Mouse (Mus musculus): ENCODE measurements around the gene Fbxl18.

Gene Fbxl18

DNA sequence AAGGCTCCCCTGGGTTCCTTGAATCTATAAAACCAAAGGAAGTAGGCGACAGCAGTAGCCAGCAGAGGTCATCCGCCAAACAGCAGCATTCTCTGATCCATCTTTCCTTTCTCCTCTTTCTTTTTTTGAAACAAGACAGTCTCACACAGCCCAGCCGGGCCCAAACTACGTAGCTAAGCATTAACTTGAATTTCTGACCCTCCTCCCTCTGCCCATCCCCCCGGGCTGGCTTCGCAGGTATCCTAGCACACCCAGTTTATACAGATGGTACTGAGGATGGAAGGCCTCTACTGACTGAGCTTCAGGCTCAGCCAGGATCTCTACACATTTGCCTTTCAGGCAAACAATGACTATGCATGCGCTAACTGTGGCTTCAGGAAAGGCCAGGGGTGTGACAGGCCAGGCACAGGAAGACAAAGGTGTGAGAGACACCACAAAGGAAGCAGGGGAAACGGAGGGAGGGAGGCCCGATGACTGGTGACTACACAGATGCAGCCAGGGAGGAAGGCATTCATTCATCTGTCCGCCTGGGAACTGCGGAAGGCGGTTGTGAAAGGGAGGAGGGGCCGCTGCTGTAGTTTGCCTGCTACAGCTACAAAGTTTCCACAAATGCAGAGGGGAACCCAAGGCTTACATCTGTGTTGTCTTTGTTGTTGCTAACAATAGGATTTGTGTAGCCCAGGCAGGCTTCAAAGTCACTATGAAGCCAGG is 14.3 kb downstream of the Fbxl18 start:
- in situ Hi-C loops (cut with MboI; ENCODE audit: low pct_unique_long_range_greater_than_20kb in 1 of 2, low sequenced_read_pairs in 2 of 2, unreplicated experiment in 1 of 2), result loop anchor here in 1 of 2 experiments (5.0 kb wide), 1 partner anchor 51 kb away; no protein-coding TSS in a partner anchor

DNA sequence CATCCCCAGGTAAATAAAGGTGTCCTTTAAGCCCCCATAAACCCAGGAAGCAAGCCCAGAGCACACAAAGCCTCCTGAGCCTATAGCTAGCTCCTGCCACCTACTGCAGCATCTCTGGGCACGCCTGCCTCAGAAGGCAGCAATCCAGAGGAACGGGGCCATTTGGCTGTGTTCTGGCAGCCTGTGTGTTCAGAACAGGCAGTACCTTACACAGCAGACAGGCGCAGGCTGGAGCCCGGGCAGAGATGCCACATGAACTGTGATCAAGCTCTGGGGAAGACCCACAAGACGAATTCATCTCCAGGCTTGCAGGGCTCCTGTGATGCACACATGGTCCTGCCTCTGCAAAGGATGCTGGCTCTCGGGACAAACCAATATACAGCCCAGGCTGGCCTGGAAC is 15.0 kb downstream of the Fbxl18 start:
- in situ Hi-C loops (cut with MboI; ENCODE audit: low pct_unique_long_range_greater_than_20kb in 1 of 2, low sequenced_read_pairs in 2 of 2, unreplicated experiment in 1 of 2), result loop anchor here in 1 of 2 experiments (5.0 kb wide), 1 partner anchor 52 kb away; no protein-coding TSS in a partner anchor

DNA sequence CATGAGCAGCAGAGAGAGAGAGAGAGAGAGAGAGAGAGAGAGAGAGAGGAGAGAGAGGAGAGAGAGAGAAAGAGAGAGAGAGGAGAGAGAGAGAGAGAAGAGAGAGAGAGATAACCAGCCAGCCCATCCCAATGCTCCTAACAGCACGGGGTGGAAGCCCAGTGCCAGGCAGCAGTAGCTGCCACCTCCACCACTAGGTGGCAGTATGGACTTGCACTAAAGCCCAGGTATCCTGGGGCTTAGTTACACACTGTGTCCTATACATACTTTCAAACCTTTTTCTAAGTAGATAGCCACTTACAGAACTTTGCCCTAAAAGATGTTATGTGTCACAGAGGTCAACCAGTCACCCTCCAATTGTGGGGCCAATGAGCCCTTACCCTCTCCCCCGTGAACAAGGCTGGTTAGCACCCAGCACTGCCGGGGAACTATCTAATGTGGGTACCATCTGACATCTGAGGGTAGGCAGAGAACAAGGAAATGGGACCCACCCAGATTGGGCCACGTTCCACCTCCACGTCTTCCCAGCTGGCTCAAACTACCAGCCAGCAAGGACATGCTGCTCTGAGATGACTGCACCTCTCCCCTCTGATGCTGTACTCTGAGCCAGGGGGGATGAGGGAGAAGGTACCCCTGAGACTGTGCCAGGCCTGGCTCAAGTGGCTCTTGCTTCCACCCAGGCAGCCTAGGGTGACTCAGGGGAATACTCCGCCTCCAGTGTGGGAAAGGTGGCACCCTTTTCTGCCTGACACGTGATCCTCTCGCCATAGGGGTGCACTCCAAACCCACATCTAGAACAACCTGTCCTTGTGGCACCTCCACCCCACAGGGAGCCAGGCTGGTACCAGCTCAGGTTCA is 15.7 kb downstream of the Fbxl18 start:
- in situ Hi-C loops (cut with MboI; ENCODE audit: low pct_unique_long_range_greater_than_20kb in 1 of 2, low sequenced_read_pairs in 2 of 2, unreplicated experiment in 1 of 2), result loop anchor here in 1 of 2 experiments (5.0 kb wide), 1 partner anchor 53 kb away; no protein-coding TSS in a partner anchor

DNA sequence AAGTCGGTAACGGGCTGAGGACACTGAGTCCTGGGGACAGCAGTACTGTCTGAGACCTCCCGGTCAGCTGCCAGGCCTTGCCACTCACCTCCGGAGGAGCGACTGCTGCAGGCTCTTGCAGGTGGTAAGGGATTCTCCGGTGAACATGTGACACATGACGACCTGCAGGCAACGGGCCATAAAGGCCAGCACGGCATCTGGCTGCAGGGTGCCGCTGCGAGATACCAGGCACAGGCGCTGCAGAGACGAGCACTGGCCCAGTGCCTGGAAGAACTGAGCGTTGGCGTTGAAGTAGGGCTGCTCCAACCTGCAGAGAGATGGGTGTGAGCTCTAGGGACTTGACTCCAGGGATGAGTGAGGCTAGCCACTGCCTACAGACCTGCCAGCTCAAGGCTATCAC is 16.7 kb downstream of the Fbxl18 start:
- in situ Hi-C loops (cut with MboI; ENCODE audit: low pct_unique_long_range_greater_than_20kb in 1 of 2, low sequenced_read_pairs in 2 of 2, unreplicated experiment in 1 of 2), result no loop called here

DNA sequence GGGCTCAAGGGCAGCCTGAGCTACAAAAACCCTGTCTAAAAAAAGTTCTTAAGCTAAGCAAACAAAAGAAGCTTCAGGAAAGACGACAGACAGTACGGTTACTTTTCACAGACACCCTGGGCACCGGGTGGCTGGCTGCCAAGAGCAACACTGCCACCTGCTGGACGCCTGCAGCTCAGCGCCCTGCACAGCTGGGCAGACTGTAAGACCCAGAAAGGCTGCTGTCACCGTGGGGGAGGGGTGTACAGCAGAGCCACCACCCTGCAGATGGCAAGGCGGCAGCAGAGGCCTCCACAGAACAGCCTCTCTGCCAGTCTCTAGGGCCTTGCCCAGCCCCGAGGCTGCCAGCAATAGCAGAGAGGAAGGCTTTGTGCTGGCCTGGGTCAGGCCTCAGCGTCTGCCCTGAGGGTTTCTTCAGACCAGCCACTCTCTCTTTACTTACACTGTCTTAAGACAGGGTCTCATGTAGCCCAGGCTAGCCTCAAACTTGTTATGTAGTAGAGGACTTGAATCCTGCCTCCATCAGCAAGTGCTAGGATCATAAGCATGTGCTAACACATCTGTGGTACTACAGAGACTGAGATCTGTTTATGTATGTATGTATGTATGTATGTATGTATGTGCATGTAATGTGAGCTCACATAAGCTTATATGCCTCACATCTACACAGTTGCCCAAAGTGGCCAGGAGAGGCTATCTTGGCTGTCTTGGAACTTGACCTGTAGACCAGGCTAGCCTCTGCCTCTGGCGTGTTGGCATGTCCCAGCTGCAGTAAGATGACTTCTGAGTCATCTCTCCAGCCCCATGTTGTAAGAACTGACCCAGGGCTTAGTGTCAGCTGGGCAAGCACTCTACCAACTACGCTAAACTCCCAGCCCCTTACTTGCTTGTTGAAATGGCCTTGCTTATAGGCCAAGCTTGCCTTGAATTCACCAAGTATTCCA is 17.6 kb downstream of the Fbxl18 start:
- in situ Hi-C loops (cut with MboI; ENCODE audit: low pct_unique_long_range_greater_than_20kb in 1 of 2, low sequenced_read_pairs in 2 of 2, unreplicated experiment in 1 of 2), result no loop called here

DNA sequence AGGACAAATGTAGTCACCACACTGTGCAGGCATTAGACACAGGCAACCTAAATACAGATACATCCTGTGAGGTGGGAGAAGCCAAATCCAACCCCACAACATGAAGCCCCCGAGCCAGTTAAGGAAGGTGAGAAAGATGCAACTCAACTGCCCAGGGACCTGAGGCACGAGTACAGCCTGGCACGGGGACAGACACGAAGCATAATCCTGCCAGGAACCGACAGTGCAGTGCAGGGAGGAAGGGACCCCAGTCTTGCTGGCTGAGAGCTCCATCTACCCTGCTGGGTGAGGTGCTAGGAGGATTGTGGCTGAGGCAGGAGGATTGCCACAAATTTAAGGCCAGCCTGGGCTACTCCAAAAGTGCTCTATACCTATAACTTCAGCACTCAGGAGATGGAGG is 18.3 kb downstream of the Fbxl18 start:
- in situ Hi-C loops (cut with MboI; ENCODE audit: low pct_unique_long_range_greater_than_20kb in 1 of 2, low sequenced_read_pairs in 2 of 2, unreplicated experiment in 1 of 2), result no loop called here

DNA sequence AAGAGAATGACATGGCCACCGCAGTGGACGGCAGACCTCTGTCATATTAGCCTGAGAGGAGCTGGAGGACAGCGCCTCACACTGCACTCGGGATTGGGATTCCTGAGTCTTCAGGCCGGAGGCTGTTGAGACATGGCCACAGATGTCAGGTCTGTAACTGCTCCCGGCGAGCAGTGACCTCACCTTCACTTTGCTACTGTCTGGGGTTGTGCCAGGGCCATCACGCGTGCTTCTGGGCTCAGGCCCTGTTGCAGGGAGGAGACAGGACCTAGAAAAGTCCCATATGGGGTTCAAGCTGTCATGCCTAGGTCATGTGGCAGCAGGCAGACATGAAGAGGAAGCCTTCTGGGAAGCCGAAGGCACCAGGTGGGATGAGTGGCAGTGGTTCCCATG is 19.7 kb downstream of the Fbxl18 start:
- in situ Hi-C loops (cut with MboI; ENCODE audit: low pct_unique_long_range_greater_than_20kb in 1 of 2, low sequenced_read_pairs in 2 of 2, unreplicated experiment in 1 of 2), result no loop called here

DNA sequence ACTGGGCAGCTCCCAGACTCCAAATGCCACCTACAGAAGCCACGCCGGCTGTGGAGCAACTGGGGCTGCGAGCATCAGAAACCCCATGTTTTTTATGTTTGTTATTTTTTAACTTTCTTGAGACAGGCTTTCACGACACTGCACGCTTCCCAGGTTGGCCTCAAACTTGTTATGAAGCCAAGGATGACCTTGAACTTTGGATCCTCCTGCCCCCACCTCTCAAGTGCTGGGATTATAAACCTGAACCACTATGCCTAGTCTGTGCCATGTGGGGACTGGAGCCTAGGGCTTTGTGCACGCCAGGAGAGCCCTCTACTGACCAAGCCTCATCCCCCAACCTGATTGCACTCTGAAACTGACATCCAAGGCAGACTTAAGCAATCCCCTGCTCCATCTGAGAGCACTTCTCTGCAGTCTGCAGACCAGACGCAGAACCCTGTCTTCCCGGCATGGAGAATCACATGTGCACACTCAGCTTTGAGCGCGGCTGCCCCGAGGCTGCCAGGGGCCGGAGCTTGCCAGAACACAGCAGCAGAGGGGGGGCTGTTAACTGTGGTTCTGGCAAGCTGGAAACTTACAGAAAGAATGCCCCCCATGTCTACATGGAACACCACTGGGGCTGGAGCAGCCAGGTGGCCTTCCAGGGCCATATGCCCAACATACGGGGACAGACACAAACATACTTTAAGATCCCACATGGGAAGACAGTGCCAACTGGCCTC is 20.3 kb downstream of the Fbxl18 start:
- in situ Hi-C loops (cut with MboI; ENCODE audit: low pct_unique_long_range_greater_than_20kb in 1 of 2, low sequenced_read_pairs in 2 of 2, unreplicated experiment in 1 of 2), result loop anchor here in 1 of 2 experiments (25.0 kb wide), 1 partner anchor 388 kb away; no protein-coding TSS in a partner anchor

DNA sequence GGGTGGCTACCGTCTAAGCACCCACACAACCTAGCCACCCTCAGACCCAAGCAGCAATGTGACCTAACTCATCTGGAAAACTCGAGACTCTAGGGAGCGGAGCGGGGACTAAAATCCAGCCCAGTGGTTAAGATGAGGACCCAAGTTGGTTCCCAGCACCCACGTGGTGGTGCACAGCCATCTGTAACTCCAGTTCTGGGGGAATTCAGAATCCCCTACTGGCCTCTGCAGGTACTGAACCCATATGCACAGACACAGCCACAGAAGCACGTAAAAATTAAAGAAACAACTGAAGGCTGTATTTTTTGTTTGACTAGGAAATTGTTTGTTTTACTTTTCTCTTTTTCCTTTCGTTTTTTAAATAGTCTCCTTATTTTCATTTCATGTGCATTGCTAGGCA is 21.5 kb downstream of the Fbxl18 start:
- in situ Hi-C loops (cut with MboI; ENCODE audit: low pct_unique_long_range_greater_than_20kb in 1 of 2, low sequenced_read_pairs in 2 of 2, unreplicated experiment in 1 of 2), result loop anchor here in 1 of 2 experiments (25.0 kb wide), 1 partner anchor 386 kb away; no protein-coding TSS in a partner anchor

DNA sequence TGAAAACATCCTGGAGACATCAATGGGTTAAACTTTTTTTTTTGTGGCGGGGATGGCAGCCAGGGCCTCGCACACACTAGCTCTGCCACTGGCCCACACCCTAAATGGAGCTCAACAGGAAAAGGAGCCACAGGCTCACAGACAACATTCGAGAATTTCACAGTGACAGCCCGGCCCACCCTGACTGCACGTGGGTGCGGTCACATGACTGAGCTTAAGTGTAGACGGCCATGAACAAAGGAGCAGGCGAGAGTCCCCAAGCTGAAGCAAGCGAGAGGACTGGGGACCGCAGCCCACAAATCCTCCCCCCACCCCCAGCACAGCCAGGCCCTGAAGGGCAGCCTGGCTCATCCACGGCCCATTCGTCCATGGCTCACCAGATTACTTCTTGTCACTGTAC is 23.5 kb downstream of the Fbxl18 start:
- in situ Hi-C loops (cut with MboI; ENCODE audit: low pct_unique_long_range_greater_than_20kb in 1 of 2, low sequenced_read_pairs in 2 of 2, unreplicated experiment in 1 of 2), result loop anchor here in 1 of 2 experiments (25.0 kb wide), 1 partner anchor 384 kb away; no protein-coding TSS in a partner anchor

DNA sequence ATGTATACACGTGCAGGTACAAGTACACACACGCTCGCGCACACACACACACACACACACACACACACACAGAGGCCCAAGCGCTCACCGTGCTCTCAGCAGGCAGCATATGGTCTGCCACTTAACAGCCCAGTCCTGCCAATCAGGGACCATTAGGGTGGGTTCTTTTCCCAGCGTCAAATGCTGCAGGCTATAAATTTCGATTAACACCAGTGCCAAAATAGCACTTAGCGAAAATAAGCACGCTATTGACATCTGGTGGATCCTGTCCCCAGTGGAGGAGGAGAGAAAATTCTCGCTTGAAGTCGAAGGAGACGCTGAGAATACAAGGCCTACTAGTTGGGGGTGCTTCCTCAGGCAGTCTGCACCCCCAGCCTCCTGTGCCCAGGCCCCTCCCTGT is 25.8 kb downstream of the Fbxl18 start:
- in situ Hi-C loops (cut with MboI; ENCODE audit: low pct_unique_long_range_greater_than_20kb in 1 of 2, low sequenced_read_pairs in 2 of 2, unreplicated experiment in 1 of 2), result loop anchor here in 1 of 2 experiments (25.0 kb wide), 1 partner anchor 382 kb away; no protein-coding TSS in a partner anchor

DNA sequence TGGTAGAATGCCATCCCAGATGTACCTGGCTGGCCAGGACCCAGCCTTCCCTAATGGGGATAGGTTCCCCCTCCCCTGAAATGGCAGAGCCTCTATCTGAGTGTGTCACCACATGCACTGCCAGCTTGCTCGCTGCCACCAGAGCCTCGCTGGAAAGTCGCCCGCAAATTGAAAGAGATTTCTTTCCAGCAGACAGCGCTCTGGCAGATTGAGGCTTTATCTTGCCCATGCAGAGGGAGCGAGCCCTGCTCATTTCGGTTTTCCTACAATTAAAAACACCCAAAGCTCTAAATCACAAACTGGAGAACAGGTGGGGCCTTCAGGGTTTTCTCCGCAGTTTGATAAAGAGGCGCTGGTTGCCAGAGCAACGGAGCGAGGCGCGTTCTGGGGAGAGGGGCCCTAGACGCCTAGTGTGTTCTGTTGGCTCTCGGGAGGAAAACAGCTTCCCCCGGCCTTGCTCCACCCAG is 37.4 kb downstream of the Fbxl18 start:
- in situ Hi-C loops (cut with MboI; ENCODE audit: low pct_unique_long_range_greater_than_20kb in 1 of 2, low sequenced_read_pairs in 2 of 2, unreplicated experiment in 1 of 2), result loop anchor here (10.0 to 25.0 kb wide), 3 partner anchors 143 to 370 kb away; no protein-coding TSS in a partner anchor

DNA sequence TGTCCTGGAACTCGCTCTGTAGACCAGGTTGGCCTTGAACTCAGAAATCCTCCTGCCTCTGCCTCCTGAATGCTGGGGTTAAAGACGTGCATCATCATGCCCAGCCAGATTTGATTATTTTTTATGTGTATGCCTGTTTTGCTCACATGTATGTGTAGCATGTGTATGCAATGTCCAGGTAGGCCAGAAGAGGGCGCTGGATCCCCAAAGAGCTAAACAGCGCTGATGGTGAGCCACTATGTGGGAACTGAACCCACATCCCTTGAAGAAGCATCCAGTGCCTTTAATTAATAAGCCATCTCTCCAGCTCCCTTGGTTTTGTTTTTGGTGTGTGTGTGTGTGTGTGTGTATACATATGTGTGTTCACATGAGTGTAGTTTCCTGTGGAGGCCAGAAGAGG is 38.8 kb downstream of the Fbxl18 start:
- in situ Hi-C loops (cut with MboI; ENCODE audit: low pct_unique_long_range_greater_than_20kb in 1 of 2, low sequenced_read_pairs in 2 of 2, unreplicated experiment in 1 of 2), result loop anchor here (10.0 to 25.0 kb wide), 3 partner anchors 142 to 369 kb away; no protein-coding TSS in a partner anchor

DNA sequence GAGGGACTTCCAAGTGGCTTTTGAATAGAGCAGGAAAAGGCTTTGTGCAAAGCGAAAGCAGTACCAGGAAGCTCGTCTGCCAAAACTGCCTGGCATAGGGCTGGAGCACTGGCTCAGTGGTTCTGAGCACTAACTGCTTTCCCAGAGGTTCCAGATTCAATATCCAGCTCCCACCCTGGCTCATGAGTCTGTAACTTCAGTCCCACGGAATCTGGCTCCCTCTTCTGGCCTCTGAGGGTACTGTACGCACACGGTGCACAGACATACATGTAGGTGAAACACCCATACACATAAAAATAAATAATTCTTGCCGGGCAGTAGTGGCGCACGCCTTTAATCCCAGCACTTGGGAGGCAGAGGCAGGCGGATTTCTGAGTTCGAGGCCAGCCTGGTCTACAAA is 40.3 kb downstream of the Fbxl18 start:
- in situ Hi-C loops (cut with MboI; ENCODE audit: low pct_unique_long_range_greater_than_20kb in 1 of 2, low sequenced_read_pairs in 2 of 2, unreplicated experiment in 1 of 2), result loop anchor here (5.0 to 25.0 kb wide), 5 partner anchors 108 to 368 kb away; no protein-coding TSS in a partner anchor

DNA sequence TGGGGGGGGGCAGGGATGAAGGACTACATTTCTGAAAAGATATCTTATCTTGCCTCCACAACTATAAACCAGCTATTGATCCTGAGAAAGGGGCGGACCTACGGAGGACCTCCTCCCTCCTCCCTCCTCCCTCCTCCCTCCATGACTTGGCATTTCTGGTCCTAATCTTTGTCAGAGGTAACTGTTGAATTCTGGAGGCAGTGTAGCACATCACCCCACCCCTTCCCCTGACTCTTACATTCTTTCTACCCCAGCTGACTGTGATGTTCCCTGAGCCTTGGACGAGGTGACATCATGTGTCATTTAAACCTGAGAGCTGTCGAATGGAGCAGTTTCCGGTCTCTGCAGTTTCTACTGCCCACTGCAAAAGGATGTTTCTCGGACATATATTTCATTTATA is 41.6 kb downstream of the Fbxl18 start:
- in situ Hi-C loops (cut with MboI; ENCODE audit: low pct_unique_long_range_greater_than_20kb in 1 of 2, low sequenced_read_pairs in 2 of 2, unreplicated experiment in 1 of 2), result loop anchor here (5.0 to 25.0 kb wide), 5 partner anchors 106 to 366 kb away; no protein-coding TSS in a partner anchor

DNA sequence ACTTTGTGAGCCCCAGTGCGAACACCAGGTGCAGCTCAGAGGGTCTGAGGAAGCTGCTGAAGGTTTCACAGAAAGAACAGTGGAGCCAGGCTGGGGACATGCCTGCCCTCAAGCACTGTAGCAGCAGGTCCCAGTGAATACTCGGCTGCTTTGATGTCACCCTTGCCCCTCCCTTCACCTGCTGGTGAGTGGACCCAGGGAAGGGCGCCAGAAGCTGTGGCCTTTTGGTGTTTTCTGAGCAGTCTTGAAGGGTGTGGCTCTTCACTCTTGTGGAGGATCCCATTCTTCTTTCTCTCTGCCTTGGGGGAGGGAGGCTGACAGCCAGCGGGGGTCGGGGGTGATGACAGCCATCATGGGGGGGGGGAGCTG is 43.6 kb downstream of the Fbxl18 start:
- in situ Hi-C loops (cut with MboI; ENCODE audit: low pct_unique_long_range_greater_than_20kb in 1 of 2, low sequenced_read_pairs in 2 of 2, unreplicated experiment in 1 of 2), result loop anchor here (5.0 to 25.0 kb wide), 5 partner anchors 104 to 364 kb away; no protein-coding TSS in a partner anchor

Measured in mouse embryonic stem cell (cell line).